Mouse (Mus musculus) G1E (cell line): ENCODE results near the gene Atp6v1e1.

ENCODE experiments used
- CTCF ChIP-seq: IDR thresholded peaks from 2 replicates; pipeline ENCODE4 v1.5.1; 2012; ENCODE audit warnings: low read depth, low read length, inconsistent platforms, mixed read lengths
- POLR2AphosphoS5 ChIP-seq: IDR thresholded peaks from 2 replicates; pipeline ENCODE4 v1.6.1; 2012; ENCODE audit warnings: low read depth, low read length, inconsistent platforms; ENCODE audit not compliant: insufficient replicate concordance
- TAL1 ChIP-seq: conservative IDR thresholded peaks from 2 replicates; pipeline ENCODE4 v1.6.1; 2012; ENCODE audit warnings: low read depth, low read length, inconsistent platforms, mixed read lengths

- TF ChIP-seq TAL1 (no peak), CTCF (no peak), POLR2AphosphoS5 (no peak)
Measured at GRCm38 (mm10) chr6:120790153-120790552, 32.4 kb downstream of the Atp6v1e1 start.
